Mouse (Mus musculus): ENCODE results near the gene Derl2. TPM values are rescaled to one million over a fixed set of nuclear protein-coding genes. Genes with fewer than 3 reads are reported as not detected.

The Derl2 gene
- polyA plus RNA-seq, 1 experiment from 2014 or later = 40.5 TPM

GRCm38 (mm10) chr11:70980751-70981510 lies 38.7 kb downstream of the Derl2 start:
- Histone ChIP-seq H3K9ac (no peak overlapping the region), H3K4me1 (peaks cover 16% of the 10 kb centered on the region), H3K36me3 (peaks cover 63% of the 10 kb centered on the region), H3K27me3 (no peaks in the 10 kb centered on the region), H3K4me3 (replicated peaks) (no peak overlapping the region; the same call in 1 of the 2 replicates), H3K4me2 (replicated peaks) (no peak overlapping the region), H3K9me3 (replicated peaks) (no peaks in the 10 kb centered on the region), H3K27ac (replicated peaks) (no peak overlapping the region)
- no peak for ATAC-seq (ENCODE audit: insufficient number of reproducible peaks, low FRiP score, low TSS enrichment, low read depth)
- 93% methylated on average over 14 of the region's 14 CpGs for WGBS

- Histone ChIP-seq H3K36me3 (peaks cover 63% of the 10 kb centered on the region), H3K9me3 (replicated peaks) (no peaks in the 10 kb centered on the region), H3K4me3 (replicated peaks) (no peak overlapping the region), H3K27ac (replicated peaks) (no peak overlapping the region), H3K9ac (no peak overlapping the region), H3K4me2 (replicated peaks) (no peak overlapping the region), H3K27me3 (no peaks in the 10 kb centered on the region), H3K4me1 (peaks cover 16% of the 10 kb centered on the region)
- no peak for ATAC-seq (ENCODE audit: insufficient number of reproducible peaks, low FRiP score, low TSS enrichment, low read depth)
- WGBS = 82% methylated on average over 6 of the region's 6 CpGs
Observed at GRCm38 (mm10) chr11:70980232-70980631, 39.4 kb downstream of the Derl2 start.

GRCm38 (mm10) chr11:70977293-70977692 lies 42.3 kb downstream of the Derl2 start:
- Histone ChIP-seq H3K4me1 (peaks cover 16% of the 10 kb centered on the region), H3K27ac (replicated peaks) (no peak overlapping the region), H3K4me2 (replicated peaks) (no peak overlapping the region), H3K36me3 (peaks cover 84% of the 10 kb centered on the region), H3K9me3 (replicated peaks) (no peaks in the 10 kb centered on the region), H3K9ac (no peak overlapping the region), H3K27me3 (no peaks in the 10 kb centered on the region), H3K4me3 (replicated peaks) (no peak overlapping the region)
- ATAC-seq (ENCODE audit: insufficient number of reproducible peaks, low FRiP score, low TSS enrichment, low read depth) = no peak
- 88% methylated on average over 6 of the region's 6 CpGs for WGBS

- no peak for ATAC-seq (ENCODE audit: insufficient number of reproducible peaks, low FRiP score, low TSS enrichment, low read depth)
- WGBS = 69% methylated on average over 2 of the region's 2 CpGs
- Histone ChIP-seq H3K36me3 (peaks cover 77% of the 10 kb centered on the region), H3K9me3 (replicated peaks) (no peaks in the 10 kb centered on the region), H3K27ac (replicated peaks) (no peak overlapping the region), H3K4me1 (peaks cover 4% of the 10 kb centered on the region; the same call in 1 of the 2 replicates), H3K4me3 (replicated peaks) (no peak overlapping the region), H3K4me2 (replicated peaks) (no peak overlapping the region), H3K27me3 (no peaks in the 10 kb centered on the region), H3K9ac (no peak overlapping the region)
Observed at GRCm38 (mm10) chr11:70975193-70975592, 44.4 kb downstream of the Derl2 start.

- Histone ChIP-seq H3K9me3 (replicated peaks) (no peaks in the 10 kb centered on the region), H3K4me3 (replicated peaks) (no peak overlapping the region), H3K36me3 (peaks cover 66% of the 10 kb centered on the region), H3K9ac (no peak overlapping the region), H3K27ac (replicated peaks) (no peak overlapping the region), H3K27me3 (no peaks in the 10 kb centered on the region), H3K4me2 (replicated peaks) (no peak overlapping the region), H3K4me1 (peaks cover 4% of the 10 kb centered on the region; the same call in 1 of the 2 replicates)
- 64% methylated on average over 4 of the region's 4 CpGs for WGBS
- no peak for ATAC-seq (ENCODE audit: insufficient number of reproducible peaks, low FRiP score, low TSS enrichment, low read depth)
Observed at GRCm38 (mm10) chr11:70973947-70974346, 45.7 kb downstream of the Derl2 start.

GRCm38 (mm10) chr11:70972586-70972985 lies 47.1 kb downstream of the Derl2 start:
- Histone ChIP-seq H3K27me3 (no peaks in the 10 kb centered on the region), H3K4me2 (replicated peaks) (no peak overlapping the region), H3K4me3 (replicated peaks) (no peak overlapping the region), H3K27ac (replicated peaks) (no peak overlapping the region), H3K9ac (no peak overlapping the region), H3K36me3 (peaks cover 54% of the 10 kb centered on the region), H3K9me3 (replicated peaks) (no peaks in the 10 kb centered on the region), H3K4me1 (peaks cover 13% of the 10 kb centered on the region)
- no peak for ATAC-seq (ENCODE audit: insufficient number of reproducible peaks, low FRiP score, low TSS enrichment, low read depth)
- 61% methylated on average over 1 of the region's 1 CpGs for WGBS

GRCm38 (mm10) chr11:70970560-70971540 lies 48.8 kb downstream of the Derl2 start:
- Histone ChIP-seq H3K4me3 (replicated peaks) (peak overlapping the region; percentile 92), H3K36me3 (peaks cover 45% of the 10 kb centered on the region), H3K9ac (peak overlapping the region; percentile 39), H3K4me2 (replicated peaks) (peak overlapping the region; percentile 65), H3K9me3 (replicated peaks) (no peaks in the 10 kb centered on the region), H3K27ac (replicated peaks) (peak overlapping the region; percentile 93), H3K4me1 (peaks cover 13% of the 10 kb centered on the region), H3K27me3 (no peaks in the 10 kb centered on the region)
- WGBS = 18% methylated on average over 24 of the region's 24 CpGs
- peak; percentile 30; the same call in 1 of the 2 replicates for ATAC-seq (ENCODE audit: insufficient number of reproducible peaks, low FRiP score, low TSS enrichment, low read depth)

GRCm38 (mm10) chr11:70969821-70970559 lies 49.7 kb downstream of the Derl2 start, which contains the start of the genes Nup88 and Rpain:
Gene Nup88 (minus strand): TSS chr11:70969973.
Gene Rpain (plus strand): TSS chr11:70970213.
- Histone ChIP-seq H3K4me2 (replicated peaks) (peak within 1 kb of the TSS; percentile 65), H3K27me3 (no peaks in the 10 kb centered on the region), H3K27ac (replicated peaks) (peak within 1 kb of the TSS; percentile 93), H3K36me3 (peaks cover 44% of the 10 kb centered on the region), H3K4me1 (peaks cover 13% of the 10 kb centered on the region), H3K9ac (peak within 1 kb of the TSS; percentile 94), H3K9me3 (replicated peaks) (no peaks in the 10 kb centered on the region), H3K4me3 (replicated peaks) (peak within 1 kb of the TSS; percentile 92)
- ATAC-seq (ENCODE audit: insufficient number of reproducible peaks, low FRiP score, low TSS enrichment, low read depth) = peak; percentile 97
- under 1% methylated on average over 43 of the region's 43 CpGs for WGBS

GRCm38 (mm10) chr11:70969271-70969794 lies 50.3 kb downstream of the Derl2 start:
- H3K27me3 ChIP-seq = no peaks in the 10 kb centered on the region
- peaks cover 44% of the 10 kb centered on the region for H3K36me3 ChIP-seq
- ATAC-seq (ENCODE audit: insufficient number of reproducible peaks, low FRiP score, low TSS enrichment, low read depth) = no peak; the same call in 1 of the 2 replicates
- no peaks in the 10 kb centered on the region for H3K9me3 ChIP-seq (replicated peaks)
- H3K4me3 ChIP-seq (replicated peaks) = peak overlapping the region; percentile 92
- H3K4me2 ChIP-seq (replicated peaks) = peak overlapping the region; percentile 54
- 0% methylated on average over 25 of the region's 25 CpGs for WGBS
- H3K27ac ChIP-seq (replicated peaks) = peak overlapping the region; percentile 92
- peak overlapping the region; percentile 94 for H3K9ac ChIP-seq
- peaks cover 13% of the 10 kb centered on the region for H3K4me1 ChIP-seq

- Histone ChIP-seq H3K9me3 (replicated peaks) (no peaks in the 10 kb centered on the region), H3K4me1 (peaks cover 8% of the 10 kb centered on the region), H3K4me2 (replicated peaks) (no peak overlapping the region), H3K27ac (replicated peaks) (no peak overlapping the region), H3K4me3 (replicated peaks) (no peak overlapping the region), H3K27me3 (no peaks in the 10 kb centered on the region), H3K9ac (no peak overlapping the region), H3K36me3 (peaks cover 64% of the 10 kb centered on the region)
- 76% methylated on average over 4 of the region's 4 CpGs for WGBS
- ATAC-seq (ENCODE audit: insufficient number of reproducible peaks, low FRiP score, low TSS enrichment, low read depth) = no peak
Observed at GRCm38 (mm10) chr11:70964222-70964907, 55.3 kb downstream of the Derl2 start.
